Mouse (Mus musculus) layer of hippocampus, adult 9-11 months (tissue): ENCODE measurements around the gene Gal.

ENCODE experiments used
- DNase-seq: peaks from one replicate; pipeline ENCODE4 v3.0.0; 2022

Gal gene

GRCm38 (mm10) chr19:3414268-3414733, at the start of gene Gal:
Gene Gal, minus strand, starts transcription at chr19:3414544.
- no peak for DNase-seq

DNA sequence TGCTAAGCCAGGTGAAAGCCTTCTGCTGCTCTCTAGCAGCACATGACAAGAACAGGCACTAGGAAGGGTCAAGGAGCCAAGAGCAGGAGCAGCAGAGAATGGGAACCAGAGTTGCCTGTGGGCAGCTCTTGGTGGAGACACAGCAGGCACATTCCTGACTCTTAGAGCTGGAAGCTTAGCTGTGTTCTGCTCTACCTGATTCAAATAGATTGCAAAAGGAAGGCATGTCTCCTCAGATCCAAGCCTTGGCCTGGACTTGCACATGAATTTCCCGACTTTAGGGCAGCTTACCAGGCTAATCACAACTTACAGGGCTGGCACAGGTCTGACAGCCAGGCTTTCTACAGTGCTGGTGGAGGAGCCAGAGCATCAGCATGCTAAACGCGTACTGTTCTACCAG, 45.6 kb upstream of the Gal start:
- DNase-seq, result no peak

DNA sequence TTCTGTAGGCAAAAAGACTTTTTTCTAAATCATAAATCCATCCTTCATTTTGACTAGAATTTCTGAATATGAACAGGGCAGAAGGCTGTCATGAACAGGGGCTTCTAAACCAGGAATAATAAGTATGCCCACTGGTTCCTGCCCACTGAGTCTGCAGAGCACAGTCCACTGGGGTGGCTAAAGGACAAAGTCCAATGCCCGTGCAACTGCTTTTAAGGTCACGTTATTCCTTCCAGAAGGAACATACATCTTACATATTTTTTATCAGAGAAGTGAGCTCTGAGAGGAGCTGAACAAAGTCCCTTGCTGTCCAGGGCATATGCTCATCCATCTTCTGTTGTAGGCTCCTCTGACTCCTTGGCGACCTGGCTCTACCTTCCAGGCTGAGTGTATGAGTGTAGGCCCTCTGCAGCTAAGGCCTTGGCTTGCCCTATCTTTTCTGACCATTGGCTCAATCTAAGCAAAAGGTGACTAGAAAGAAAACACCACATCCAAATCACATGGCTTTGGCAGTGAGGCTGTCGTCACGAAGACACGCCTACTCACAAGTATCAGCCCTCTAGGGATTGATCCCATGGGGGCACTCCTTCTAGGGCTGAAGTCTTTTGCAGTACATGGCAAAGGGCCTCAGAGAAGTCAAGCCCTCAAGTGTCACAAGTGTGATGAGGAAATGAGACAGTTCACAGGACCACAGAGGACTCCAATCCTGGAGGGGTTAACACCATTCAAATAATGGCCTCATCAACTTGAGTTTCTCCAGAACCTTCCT, 44.2 kb upstream of the Gal start:
- DNase-seq, result no peak

DNA sequence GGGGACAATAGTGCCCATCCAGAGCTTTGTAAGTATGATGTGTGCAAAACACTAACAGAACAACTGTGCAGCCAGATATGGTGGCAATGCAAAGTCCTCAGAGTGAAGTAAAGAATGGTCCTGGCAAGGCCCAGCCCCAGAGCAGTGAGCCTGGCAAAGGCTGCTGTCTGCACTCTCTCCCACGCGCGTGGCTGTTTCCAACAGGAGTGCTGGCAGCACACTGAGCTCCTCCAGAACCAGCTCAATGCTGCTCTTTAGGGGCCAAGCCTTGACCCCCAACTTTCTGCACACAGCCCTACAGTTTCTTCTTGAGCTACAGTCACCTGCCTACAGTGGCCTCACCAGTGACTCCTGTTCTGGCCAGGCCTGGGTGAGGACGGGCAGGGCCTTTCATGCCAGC, 43.4 kb upstream of the Gal start:
- DNase-seq, result no peak

DNA sequence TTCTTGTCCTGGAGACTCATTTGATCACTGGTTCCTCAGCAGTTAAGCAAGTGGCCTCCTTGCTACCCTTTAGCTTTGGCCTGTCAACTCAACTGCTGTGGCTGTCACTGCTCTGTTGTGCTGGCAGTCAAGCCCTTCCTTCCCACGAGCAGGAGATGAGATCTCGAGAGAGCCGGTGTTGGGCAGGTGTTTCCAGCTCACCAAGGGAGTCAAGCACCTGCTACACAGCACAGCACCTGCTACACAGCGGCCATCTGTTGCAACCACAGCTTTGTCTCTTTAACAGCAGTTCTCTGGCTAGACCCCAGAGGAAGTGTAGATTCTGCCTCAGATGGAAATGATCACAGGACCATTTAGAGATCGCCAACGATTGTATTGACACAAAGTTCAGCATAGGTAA, 37.3 kb upstream of the Gal start:
- DNase-seq, result no peak

GRCm38 (mm10) chr19:3451170-3451569, 36.8 kb upstream of the Gal start:
- DNase-seq, result peak; percentile 72

GRCm38 (mm10) chr19:3450714-3451113, 36.4 kb upstream of the Gal start:
- no peak for DNase-seq

DNA sequence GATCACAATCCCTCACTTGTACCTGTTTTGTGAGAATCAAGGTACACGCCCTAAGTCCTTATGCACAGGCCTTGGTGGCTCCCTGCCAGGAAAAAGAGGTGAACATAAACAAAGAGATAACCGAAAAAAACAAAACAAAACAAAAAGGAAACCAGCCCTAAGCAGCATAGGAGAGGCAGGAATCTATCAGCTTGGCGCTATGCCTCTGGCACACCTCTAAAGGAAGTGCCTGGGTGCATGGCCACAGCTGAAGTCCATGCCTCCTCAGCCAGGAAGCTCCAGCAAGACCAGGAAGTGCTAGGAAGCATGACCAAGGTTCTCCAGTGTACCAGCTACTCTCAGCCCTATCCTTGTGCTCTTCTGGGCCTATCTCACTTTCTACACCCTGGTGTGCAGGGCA, 34.9 kb upstream of the Gal start:
- no peak for DNase-seq

GRCm38 (mm10) chr19:3447348-3447747, 33.0 kb upstream of the Gal start:
- no peak for DNase-seq

GRCm38 (mm10) chr19:3441092-3441491, 26.7 kb upstream of the Gal start:
- no peak for DNase-seq

DNA sequence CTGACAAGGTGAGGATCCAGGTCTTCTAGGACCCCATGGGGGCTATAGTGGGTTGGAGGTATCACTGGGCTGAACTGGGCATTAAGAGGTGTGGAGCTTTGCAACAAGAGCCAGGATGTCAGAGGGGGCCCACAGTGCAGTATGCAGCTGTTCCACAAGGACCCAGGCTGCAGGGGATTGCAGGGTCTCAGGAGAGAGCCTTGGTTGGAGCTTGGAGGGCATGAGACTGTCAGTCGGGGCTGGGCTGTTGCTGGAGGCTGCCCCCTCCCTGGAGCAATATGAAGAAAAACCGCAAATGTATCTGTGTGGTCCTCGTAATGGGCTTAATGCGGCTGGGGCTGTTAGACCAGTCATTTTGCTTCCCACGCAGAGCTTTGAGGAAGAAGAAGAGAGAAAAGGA, 26.3 kb upstream of the Gal start:
- DNase-seq, result no peak

DNA sequence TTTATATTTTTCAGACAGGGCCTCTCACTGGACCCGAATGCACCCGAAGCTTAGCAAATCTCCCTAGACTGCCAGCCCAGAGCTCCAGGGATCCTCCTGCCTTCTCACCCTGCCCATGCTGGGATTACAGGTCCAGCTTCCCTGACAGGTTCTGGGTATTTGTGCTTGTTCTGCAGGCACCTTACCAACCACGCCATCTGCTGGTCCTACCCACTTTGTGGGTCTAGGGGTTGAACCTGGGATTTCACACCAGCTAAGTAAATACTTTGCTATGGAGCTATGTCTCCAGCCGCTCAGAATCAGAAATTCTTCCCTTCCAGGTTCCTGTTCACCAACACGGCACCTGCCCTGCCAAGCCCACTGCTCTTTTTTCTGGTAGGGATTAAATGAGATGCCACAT, 23.6 kb upstream of the Gal start:
- no peak for DNase-seq

DNA sequence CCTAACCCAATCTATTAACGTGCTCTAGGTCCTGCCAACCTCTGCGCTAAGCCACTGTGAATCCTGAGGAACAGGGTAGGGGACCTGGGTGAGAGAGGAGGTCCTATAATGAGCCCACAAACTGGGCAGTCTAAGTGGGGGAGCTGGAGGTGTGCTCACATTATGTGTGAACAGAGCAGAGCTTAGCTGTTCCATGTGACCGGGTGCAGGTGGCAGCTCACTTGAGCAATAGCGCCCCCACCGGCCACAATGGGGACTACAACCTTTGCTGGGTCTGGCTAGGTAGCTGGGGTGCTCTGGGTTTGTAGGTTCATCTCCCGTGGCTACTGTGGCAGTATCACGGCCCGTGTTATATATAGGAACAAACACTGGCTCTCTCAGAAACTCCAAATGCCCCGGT, 22.5 kb upstream of the Gal start:
- DNase-seq, result no peak

GRCm38 (mm10) chr19:3435824-3436223, 21.5 kb upstream of the Gal start:
- no peak for DNase-seq

DNA sequence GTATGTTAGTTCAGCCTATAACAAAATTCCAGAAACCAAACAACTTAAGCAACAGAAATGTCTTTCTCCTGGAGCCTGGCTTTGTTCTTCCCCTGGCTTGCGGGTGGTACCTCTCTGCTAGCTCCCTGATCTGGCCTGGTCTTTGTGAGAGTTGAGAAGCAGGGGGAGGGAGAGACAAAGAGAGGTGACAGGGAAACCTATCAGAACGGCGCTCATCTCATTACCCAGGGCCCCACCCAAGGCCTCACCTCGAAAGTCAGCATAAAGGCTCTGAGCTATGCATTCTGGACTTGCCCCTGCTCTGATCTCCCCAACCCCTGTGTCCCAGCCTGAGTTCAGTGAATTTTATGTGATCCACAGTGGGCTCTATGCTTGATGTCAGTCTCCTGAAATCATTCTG, 20.3 kb upstream of the Gal start:
- DNase-seq, result no peak

GRCm38 (mm10) chr19:3434124-3434523, 19.8 kb upstream of the Gal start:
- DNase-seq, result no peak

GRCm38 (mm10) chr19:3431969-3432368, 17.6 kb upstream of the Gal start:
- no peak for DNase-seq

GRCm38 (mm10) chr19:3431066-3431465, 16.7 kb upstream of the Gal start:
- no peak for DNase-seq

DNA sequence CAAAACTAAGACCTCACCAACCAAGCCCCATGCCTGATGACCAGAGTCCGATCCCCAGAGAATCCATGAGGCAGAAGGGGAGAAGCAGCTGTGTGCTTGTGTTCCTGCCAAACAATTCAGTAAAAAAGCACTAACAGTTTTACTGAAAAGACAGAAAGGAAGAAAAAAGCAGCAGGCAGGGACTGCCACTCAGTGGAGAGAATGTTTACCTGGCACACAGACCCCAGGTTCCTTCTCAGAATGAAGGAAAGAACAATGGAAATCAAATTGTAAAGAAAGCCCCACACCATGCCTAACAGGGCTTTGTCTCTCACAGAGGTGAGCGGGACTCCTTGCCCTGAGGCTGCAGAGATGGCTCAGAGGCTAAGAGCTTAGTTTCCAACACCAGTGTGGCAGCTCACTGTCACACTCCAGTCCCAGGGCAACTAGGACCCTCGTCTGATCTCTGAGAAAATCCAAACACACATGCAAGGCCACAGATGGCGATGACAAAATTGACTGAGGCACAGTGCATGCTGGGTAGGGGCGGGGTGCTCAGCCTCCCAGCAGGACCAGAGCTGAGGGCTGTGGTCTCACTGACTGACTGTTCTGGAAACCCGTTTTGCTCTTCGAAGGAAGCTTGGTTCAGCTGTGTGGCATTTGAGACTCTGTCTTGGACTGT, 14.9 kb upstream of the Gal start:
- no peak for DNase-seq

DNA sequence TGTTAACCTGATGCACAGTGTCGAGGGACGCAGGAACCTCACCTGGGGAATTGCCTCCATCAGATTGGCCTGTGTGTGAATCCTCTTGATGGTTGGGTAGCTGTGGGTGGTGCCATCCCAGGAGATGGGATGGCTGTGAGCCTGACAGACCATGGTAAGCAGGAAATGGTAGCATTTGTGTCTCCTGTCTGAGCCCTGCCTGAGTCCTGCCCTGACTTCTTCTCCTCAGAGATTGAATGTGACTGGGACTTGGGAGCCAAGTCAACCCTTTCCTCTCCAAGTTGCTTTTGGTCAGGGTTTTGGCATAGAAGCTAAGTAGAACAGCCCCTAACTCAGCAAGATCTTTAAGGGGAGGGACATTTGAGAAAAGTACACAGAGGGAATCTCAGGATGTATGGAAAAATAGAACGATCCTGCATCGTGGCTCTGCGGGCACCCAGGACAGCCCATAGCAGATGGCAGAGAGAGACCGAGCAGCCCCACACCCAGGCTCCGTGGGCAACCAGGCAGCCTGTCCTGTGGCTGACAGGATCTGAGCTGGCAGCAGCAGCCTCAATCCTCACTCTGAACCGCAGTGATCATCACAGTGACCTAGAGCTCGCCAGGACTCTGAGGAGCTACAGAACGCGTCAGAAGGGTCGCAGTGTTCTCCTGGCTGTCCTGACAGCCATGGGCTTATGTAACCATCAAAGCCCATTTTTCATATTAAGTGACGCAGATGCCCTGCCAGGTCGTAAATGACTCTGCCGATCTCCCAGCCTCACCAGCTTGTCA, 13.9 kb upstream of the Gal start:
- DNase-seq, result no peak

DNA sequence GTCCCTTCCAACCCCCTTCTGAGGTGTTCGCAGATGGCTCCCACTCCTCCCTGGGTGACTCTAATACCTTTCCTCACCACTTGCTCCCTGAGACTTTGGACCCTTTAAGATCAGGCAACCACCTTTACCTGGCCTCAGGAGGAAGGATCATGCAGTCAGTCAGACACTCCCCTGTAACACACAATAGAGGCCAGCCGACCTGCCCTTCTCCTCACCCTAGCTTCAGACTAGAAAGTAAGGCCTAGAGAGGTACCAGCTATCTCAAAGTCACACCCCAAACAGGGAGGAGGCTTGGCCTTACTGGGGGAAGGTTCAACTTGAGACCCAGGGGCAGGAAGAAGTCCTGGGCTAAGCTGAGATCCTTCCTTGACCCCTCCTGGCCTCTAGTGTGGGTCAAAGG, 9.9 kb upstream of the Gal start:
- no peak for DNase-seq

DNA sequence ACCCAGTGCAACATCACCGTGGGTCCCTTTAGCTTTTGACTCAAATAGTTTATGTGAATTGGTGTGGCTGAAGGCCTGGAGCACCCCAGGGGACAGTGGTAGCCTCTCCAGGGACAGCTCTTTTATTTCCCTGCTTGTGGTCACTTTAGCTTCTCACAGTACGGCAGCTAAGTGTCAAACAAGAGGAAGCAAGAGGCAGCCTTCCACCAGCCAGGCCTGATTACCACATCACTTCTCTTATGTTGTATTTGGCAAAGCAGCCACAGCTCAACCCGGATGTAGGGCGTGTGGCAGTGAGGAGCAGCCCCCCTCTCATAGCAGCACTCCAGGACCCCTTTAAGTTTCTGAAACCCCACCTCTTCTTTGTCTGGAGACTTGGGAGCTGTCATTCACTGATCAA, 8.6 kb upstream of the Gal start:
- DNase-seq, result no peak

DNA sequence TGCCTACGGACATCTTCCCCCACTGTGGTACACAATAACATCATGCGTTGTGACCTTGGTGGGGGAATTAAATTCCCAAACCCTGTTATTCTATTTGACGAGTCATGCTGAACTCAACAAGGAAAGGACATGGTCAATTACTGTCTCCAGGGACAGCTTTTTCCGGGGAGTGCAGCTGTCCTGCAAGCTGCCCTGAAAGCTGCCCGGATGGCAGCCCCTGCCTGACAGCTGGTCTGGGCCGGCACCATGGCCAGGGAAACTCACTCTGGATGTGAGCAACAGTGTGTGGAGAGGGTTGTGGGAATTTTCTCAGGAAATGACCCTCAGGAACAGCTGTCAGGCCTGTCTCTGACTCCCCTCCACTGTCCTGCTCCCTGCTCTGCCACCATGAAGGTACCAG, 8.1 kb upstream of the Gal start:
- DNase-seq, result no peak

- DNase-seq, result peak; percentile 42
Observed at GRCm38 (mm10) chr19:3419251-3419650, 4.9 kb upstream of the Gal start.
